Mouse (Mus musculus) spleen, adult 10 weeks (tissue): Measurements from ENCODE around the gene Gm17727. TPM values are rescaled to one million over a fixed set of nuclear protein-coding genes. Genes with fewer than 3 reads are reported as not detected.

Source experiments
- polyA plus RNA-seq: library from polyadenylated mRNA; stranded (reverse); fragments of 350-450 nt; fragmentation: Illumina TruSeq; extraction: RNeasy Lipid Tissue Mini Kit (QIAGEN cat#74804); gene quantifications from one replicate; pipeline ENCODE4 v1.2.3, GENCODE M21; 2015; ENCODE audit warnings: low replicate concordance; ENCODE audit not compliant: insufficient read depth

The Gm17727 gene
- not detected for polyA plus RNA-seq

GRCm38 (mm10) chr9:35778009-35778408 is at the start of gene Gm17727:
Gene Gm17727, minus strand, starts transcription at chr9:35778109.

DNA sequence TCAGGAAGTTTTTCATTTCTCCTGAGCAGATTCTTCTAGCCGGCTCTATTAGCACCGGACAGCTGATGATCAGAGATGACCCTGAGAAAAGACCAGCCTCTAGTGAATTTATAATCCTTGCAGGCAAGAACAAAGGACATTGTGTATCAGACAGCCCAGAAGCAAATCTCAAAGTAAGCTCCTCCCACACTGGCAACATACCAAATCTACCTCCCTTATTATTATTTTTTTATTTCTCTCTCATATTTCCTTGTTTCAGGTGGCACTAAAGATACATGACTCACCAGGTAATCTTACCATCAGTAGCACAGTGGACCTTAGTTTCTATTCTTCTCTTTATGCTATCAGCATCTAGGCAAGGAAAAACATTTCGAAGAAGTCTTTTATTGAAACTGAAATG is 12.1 kb upstream of the Gm17727 start, which contains the start of the genes Gm27235 and D730048I06Rik:
Gm27235 (minus strand) TSS at position 101 of the 400 bp plus-strand sequence.
D730048I06Rik (minus strand) TSS at position 112 of the 400 bp plus-strand sequence.

DNA sequence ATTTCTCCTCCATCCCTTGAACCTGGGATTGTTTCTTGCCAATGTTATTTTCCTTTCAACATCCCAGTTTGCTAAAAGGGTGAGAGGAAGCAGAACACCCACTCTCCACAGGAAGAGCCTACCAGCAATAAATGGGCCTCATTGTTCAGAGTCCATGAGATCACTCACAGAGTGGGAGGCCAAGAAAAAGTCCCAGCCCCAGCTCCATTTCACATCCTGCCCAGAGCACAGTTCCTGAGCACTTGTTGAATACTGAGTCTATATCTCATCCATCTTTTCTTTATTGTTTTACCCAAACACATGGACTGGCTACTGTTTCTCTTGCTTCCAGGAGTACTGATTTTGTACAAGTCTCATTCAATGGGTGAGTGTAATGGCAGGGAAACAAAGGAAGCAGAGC is 37.2 kb downstream of the Gm17727 start, which contains the start of gene Gm17677:
Gm17677 (plus strand) TSS at position 301 of the 400 bp plus-strand sequence.

Other genes with a start within 250 kb of the Gm17727 start
- gene Ddx25, start 219.6 kb downstream of the Gm17727 start, polyA plus RNA-seq: 1.4 TPM
- gene Pus3, start 219.5 kb downstream of the Gm17727 start, polyA plus RNA-seq: 46.8 TPM
- gene Pate2, start 207.8 kb downstream of the Gm17727 start, polyA plus RNA-seq: not detected
- 15.1 TPM for gene Hyls1, start 207.7 kb downstream of the Gm17727 start, polyA plus RNA-seq
- gene Pate4, start 166.2 kb downstream of the Gm17727 start, polyA plus RNA-seq: not detected
- not detected for gene Pate3, start 129.9 kb downstream of the Gm17727 start, polyA plus RNA-seq
- gene Pate1, start 90.7 kb downstream of the Gm17727 start, polyA plus RNA-seq: not detected
- not detected for gene Gm17677, start 37.1 kb downstream of the Gm17727 start, polyA plus RNA-seq
- gene Gm27235, start 12.0 kb upstream of the Gm17727 start, polyA plus RNA-seq: not detected
- gene D730048I06Rik, start 12.0 kb upstream of the Gm17727 start, polyA plus RNA-seq: not detected
- not detected for gene 9230110F15Rik, start 66.0 kb upstream of the Gm17727 start, polyA plus RNA-seq
- gene 9230113P08Rik, start 130.3 kb upstream of the Gm17727 start, polyA plus RNA-seq: not detected